Mouse (Mus musculus) liver, embryonic 12.5 days (tissue): ENCODE results near the gene Flii. TPM values are rescaled to one million over a fixed set of nuclear protein-coding genes. Genes with fewer than 3 reads are reported as not detected.
A peak's percentile ranks its signal among the peaks of the same experiment; 100 is the strongest.

Experiments used
- ATAC-seq: fragments of 200-750 bp; cut with Nextera tagmentation; 2 replicates; pipeline ENCODE4 v1.8.0; 2017; ENCODE audit warnings: moderate number of reproducible peaks, mild to moderate bottlenecking, moderate library complexity
- H3K27ac ChIP-seq: fragments of 300-500 bp; sonication (generic); 2 replicates; pipeline ENCODE4 v1.5.1; 2016; ENCODE audit warnings: mild to moderate bottlenecking
- H3K27me3 ChIP-seq: fragments of 300-500 bp; sonication (generic); replicated peaks from 2 replicates; pipeline ENCODE4 v1.6.1; 2016; ENCODE audit warnings: mild to moderate bottlenecking, moderate library complexity
- H3K36me3 ChIP-seq: fragments of 300-500 bp; sonication (generic); 2 replicates; pipeline ENCODE4 v1.6.1; 2016; ENCODE audit warnings: mild to moderate bottlenecking, moderate library complexity
- H3K4me1 ChIP-seq: fragments of 300-500 bp; sonication (generic); 2 replicates; pipeline ENCODE4 v1.6.1; 2016
- H3K4me2 ChIP-seq: fragments of 300-500 bp; sonication (generic); 2 replicates; pipeline ENCODE4 v1.6.1; 2016; ENCODE audit warnings: mild to moderate bottlenecking, moderate library complexity
- H3K4me3 ChIP-seq: fragments of 300-500 bp; sonication (generic); 2 replicates; pipeline ENCODE4 v1.5.1; 2016; ENCODE audit warnings: mild to moderate bottlenecking, moderate library complexity
- H3K9ac ChIP-seq: fragments of 300-500 bp; sonication (generic); 2 replicates; pipeline ENCODE4 v1.6.1; 2016; ENCODE audit warnings: mild to moderate bottlenecking, moderate library complexity
- H3K9me3 ChIP-seq: fragments of 300-500 bp; sonication (generic); replicated peaks from 2 replicates; pipeline ENCODE4 v1.6.1; 2016; ENCODE audit warnings: mild to moderate bottlenecking, moderate library complexity
- WGBS: fragments of 180-500 bp; shearing (Covaris S2); methylation state at CpG from one replicate; pipeline ENCODE4 v1.1.7; 2016; ENCODE audit not compliant: insufficient replicate concordance; 5-methylcytosine and 5-hydroxymethylcytosine counted together
- polyA plus RNA-seq: library from polyadenylated mRNA; unstranded; fragments of >200 nt; fragmentation: Nextera tagmentation; extraction: Ambion mirVana; gene quantifications from 2 replicates; pipeline ENCODE4 v1.2.1, GENCODE M21; 2016

The Flii gene
- polyA plus RNA-seq, 1 experiment from 2014 or later = 41.7 TPM

DNA sequence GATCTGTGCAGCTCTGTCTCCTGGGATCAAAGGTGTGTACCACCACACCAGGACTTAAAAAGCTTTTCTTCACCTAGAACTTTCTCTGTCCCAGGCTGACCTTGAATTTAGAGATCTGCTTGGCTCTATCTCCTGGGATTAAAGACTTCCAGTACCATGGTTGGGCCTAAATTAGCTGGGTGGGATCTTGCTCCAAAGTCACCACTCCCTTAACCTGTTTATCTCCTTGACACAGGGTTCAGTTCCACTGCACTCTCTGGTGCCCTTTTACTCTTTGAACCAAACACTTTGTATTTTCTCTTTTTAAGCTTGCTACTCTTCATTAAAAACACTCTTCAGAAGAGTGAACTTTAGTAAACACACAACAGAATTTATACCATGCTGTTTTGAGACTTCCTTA, 10.4 kb upstream of the Flii start:
- Histone ChIP-seq H3K4me2 (peak overlapping the region; percentile 14; the same call in 1 of the 2 replicates), H3K36me3 (peaks cover 44% of the 10 kb centered on the region), H3K9me3 (no peaks in the 10 kb centered on the region), H3K27me3 (no peaks in the 10 kb centered on the region), H3K9ac (no peak overlapping the region), H3K4me3 (no peak overlapping the region), H3K27ac (peak overlapping the region; percentile 13; the same call in 1 of the 2 replicates), H3K4me1 (peaks cover 15% of the 10 kb centered on the region)
- ATAC-seq = peak; percentile 58; the same call in 1 of the 2 replicates

DNA sequence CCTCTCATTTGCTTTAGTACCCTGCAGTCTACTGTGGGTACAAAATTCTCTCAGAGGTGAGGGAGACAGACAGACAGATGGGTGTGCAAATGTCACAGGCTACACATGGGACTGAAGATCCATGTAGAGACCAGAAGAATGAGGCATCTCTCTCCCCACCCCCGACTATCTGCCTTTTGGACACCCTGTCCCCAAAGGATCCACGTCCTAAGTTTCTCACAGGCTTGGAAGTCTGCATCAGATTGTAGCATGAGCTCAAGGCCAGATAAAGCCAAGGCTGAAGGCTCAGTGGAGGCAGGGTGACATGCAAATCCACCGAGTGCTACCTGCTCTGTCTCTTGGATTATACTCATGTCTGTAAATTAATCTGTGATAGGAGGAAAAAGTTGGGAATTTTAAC, 9.4 kb upstream of the Flii start:
- H3K27me3 ChIP-seq = no peaks in the 10 kb centered on the region
- no peak overlapping the region for H3K4me2 ChIP-seq
- peaks cover 15% of the 10 kb centered on the region for H3K4me1 ChIP-seq
- no peak overlapping the region for H3K27ac ChIP-seq
- WGBS = 61% methylated on average over 3 of the region's 3 CpGs
- H3K36me3 ChIP-seq = peaks cover 40% of the 10 kb centered on the region
- ATAC-seq = no peak
- H3K4me3 ChIP-seq = no peak overlapping the region
- H3K9ac ChIP-seq = no peak overlapping the region
- H3K9me3 ChIP-seq = no peaks in the 10 kb centered on the region

DNA sequence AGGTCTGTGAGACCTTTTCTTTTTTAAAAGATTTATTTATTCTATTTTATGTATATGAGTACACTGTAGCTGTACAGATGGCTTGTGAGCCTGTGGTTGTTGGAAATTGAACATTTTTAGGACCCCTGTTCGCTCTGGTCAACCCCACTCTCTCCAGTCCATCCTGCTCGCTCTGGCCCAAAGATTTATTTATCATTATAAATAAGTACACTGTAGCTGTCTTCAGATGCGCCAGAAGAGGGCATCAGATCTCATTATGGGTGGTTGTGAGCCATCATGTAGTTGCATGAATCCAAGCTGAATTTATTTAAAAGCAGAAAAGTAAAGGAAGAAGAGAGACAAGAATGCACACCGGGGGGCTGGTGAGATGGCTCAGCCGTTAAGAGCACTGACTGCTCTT, 8.1 kb upstream of the Flii start:
- no peak overlapping the region for H3K4me2 ChIP-seq
- ATAC-seq = no peak
- H3K27me3 ChIP-seq = no peaks in the 10 kb centered on the region
- 73% methylated on average over 5 of the region's 5 CpGs for WGBS
- peaks cover 15% of the 10 kb centered on the region for H3K4me1 ChIP-seq
- no peak overlapping the region for H3K9ac ChIP-seq
- H3K9me3 ChIP-seq = no peaks in the 10 kb centered on the region
- H3K27ac ChIP-seq = no peak overlapping the region
- no peak overlapping the region for H3K4me3 ChIP-seq
- H3K36me3 ChIP-seq = peaks cover 38% of the 10 kb centered on the region

DNA sequence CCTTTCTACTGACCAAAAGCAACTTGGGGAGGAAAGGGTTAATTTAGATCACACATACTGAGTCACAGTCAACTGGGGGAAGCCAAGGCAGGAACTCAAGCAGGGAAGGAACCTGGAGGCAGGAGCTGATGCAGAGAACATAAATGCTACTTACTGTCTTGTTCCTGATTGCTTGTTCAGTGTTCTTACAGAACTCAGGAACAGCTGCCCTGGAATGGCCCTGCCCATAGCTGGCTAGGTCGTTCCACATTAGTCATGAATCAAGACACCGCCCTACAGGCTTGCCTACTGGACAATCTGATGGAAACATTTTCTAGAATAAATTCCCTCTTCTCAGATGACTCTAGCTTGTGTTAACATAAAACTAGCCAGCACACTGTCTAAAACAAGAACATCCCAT, 7.1 kb upstream of the Flii start:
- Histone ChIP-seq H3K4me2 (no peak overlapping the region), H3K4me1 (peaks cover 22% of the 10 kb centered on the region), H3K9me3 (no peaks in the 10 kb centered on the region), H3K27ac (no peak overlapping the region), H3K27me3 (no peaks in the 10 kb centered on the region), H3K9ac (no peak overlapping the region), H3K36me3 (peaks cover 28% of the 10 kb centered on the region), H3K4me3 (no peak overlapping the region)
- no peak for ATAC-seq
- WGBS = 67% methylated on average over 2 of the region's 2 CpGs

DNA sequence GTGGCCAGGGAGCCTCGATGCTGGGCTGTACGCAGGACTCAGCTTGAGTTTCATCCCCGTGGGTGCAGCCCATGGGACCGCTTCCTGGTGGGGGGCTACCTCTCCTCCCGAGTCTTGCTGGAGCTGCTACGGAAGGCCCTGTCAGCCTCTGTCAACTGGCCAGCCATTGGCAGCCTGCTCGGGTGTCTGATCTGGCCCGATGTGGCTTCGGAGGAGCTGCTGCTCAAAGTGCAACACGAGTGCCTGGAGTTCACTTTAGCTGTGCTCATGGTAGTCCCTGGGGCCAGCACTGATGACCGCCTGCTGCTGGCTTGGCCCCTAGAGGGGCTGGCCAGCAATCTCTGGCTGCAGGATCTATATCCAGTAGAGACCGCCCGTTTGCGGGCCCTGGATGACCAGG, 4.2 kb upstream of the Flii start:
- peaks cover 33% of the 10 kb centered on the region for H3K4me1 ChIP-seq
- no peaks in the 10 kb centered on the region for H3K9me3 ChIP-seq
- H3K4me3 ChIP-seq = no peak overlapping the region
- H3K36me3 ChIP-seq = peaks cover 16% of the 10 kb centered on the region
- H3K27me3 ChIP-seq = no peaks in the 10 kb centered on the region
- WGBS = 86% methylated on average over 14 of the region's 14 CpGs
- no peak overlapping the region for H3K9ac ChIP-seq
- H3K4me2 ChIP-seq = no peak overlapping the region
- no peak overlapping the region for H3K27ac ChIP-seq
- no peak for ATAC-seq

DNA sequence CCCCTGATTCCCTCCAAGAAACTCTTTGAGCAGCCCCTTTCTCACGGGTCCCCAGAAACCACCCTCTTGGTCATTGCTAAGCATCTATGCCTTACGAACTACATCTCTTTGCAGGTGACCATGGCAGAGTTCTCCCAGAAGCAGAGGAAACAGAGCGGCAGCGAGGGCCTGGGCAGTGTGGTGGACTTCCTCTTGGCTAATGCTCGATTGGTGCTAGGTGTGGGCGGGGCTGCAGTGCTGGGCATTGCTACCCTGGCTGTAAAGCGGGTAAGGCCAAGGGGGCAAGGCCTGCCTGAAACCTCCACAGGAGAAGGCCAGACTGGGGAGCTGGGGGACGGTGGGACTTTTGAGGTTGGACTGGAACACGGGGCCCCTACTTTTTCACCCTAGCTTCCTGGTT, 3.1 kb upstream of the Flii start:
- Histone ChIP-seq H3K9ac (no peak overlapping the region), H3K4me3 (no peak overlapping the region), H3K9me3 (no peaks in the 10 kb centered on the region), H3K4me1 (peaks cover 37% of the 10 kb centered on the region), H3K27me3 (no peaks in the 10 kb centered on the region), H3K4me2 (no peak overlapping the region), H3K27ac (no peak overlapping the region), H3K36me3 (peaks cover 16% of the 10 kb centered on the region)
- WGBS = 76% methylated on average over 9 of the region's 9 CpGs
- no peak for ATAC-seq

DNA sequence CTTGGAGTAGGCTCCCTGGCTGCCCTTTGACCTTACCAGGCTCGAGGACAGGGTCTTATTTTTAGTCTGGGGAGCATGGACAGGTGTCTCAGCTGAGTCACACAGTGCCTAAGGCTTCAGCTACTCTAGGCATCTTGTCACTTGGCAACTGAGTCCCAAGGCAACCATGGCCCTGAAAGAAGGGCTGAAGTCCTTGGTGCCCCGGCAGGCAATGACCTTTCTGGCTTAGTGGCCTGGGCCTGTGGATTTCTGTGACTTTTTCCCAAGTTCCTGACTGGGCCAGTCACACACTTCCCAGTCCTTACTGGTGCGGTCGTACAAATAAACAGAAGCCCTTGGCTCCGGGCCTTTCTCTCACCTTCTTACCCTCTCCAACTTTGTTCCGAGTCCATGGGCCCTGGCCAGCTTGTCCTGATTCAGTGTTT, 2.2 kb upstream of the Flii start:
- H3K27ac ChIP-seq = peak overlapping the region; percentile 89; the same call in 1 of the 2 replicates
- H3K4me2 ChIP-seq = peak overlapping the region; percentile 83
- no peaks in the 10 kb centered on the region for H3K9me3 ChIP-seq
- peaks cover 24% of the 10 kb centered on the region for H3K36me3 ChIP-seq
- H3K4me1 ChIP-seq = peaks cover 37% of the 10 kb centered on the region
- WGBS = 72% methylated on average over 6 of the region's 6 CpGs
- no peak for ATAC-seq
- H3K9ac ChIP-seq = peak overlapping the region; percentile 65
- no peaks in the 10 kb centered on the region for H3K27me3 ChIP-seq
- H3K4me3 ChIP-seq = peak overlapping the region; percentile 88

DNA sequence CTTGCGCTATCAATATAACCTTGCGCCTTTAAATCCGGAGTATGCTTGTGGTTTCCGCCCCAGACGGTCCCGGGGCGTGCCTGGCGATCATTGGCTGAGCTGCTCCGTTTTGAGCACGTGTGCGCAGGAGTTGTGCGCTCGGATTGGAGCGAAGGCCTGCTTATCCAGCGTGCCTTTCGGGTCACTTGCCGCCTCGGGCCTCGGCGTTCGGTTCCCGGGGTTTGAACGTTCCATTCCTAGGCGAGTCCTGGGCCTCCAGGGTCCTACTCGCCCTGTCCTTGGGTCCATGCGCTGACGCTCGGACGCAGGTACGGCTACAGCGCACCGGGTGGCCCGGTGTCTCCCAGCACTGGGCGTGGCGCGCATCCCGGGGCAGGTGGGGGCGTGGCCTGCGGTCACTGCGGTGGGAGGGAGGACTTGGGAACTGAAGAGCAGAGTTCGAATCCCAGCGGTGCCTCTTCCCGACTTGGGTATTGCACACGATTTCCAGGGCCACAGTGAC, 1.2 kb upstream of the Flii start, which contains the start of gene Mief2:
Gene Mief2, plus strand, starts transcription at position 139 of the 502 bp plus-strand sequence.
- WGBS = under 1% methylated on average over 44 of the region's 44 CpGs
- H3K27me3 ChIP-seq = no peaks in the 10 kb centered on the region
- peak within 1 kb of the TSS; percentile 88 for H3K4me3 ChIP-seq
- H3K9ac ChIP-seq = peak within 1 kb of the TSS; percentile 87
- H3K27ac ChIP-seq = peak within 1 kb of the TSS; percentile 89
- peak; percentile 87 for ATAC-seq
- peaks cover 37% of the 10 kb centered on the region for H3K4me1 ChIP-seq
- no peaks in the 10 kb centered on the region for H3K9me3 ChIP-seq
- H3K36me3 ChIP-seq = peaks cover 33% of the 10 kb centered on the region
- H3K4me2 ChIP-seq = peak within 1 kb of the TSS; percentile 83

DNA sequence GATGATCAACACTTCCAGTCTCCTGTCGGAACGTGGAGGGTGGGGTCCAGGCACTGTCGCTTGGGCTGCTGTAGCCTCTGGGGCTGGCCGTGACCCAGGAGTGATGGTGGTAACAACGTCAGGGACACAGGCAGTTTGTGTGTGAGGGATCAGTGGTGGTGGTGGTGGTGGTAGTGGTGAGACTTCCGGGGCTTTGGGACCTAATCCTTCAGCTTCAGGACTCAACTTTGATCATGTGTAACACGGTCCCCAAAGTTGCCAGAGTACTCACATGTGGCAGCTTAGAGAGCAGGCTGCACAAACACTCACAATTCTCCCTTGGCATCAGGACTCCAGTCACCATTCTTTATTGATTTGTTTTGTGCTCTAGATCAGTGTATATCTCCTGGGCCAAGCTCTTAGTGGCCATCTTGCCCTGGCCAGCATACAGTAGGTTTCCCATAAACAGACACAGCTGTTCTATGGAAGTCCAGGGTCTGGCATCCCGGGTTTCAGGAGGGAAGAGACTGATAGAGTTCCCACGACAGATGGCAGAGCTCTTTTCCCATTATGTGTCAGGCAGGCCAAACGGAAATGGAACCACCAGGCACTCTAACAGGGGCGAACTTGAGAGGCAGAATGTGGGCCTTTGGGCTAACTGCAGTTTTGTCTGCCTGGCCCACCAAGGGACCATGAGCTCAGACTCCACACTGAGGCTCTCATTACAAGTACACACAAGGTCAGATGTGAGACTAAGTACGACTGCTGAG, 503 bp upstream of the Flii start:
- ATAC-seq = peak; percentile 1; the same call in 1 of the 2 replicates
- WGBS = 4% methylated on average over 12 of the region's 12 CpGs
- H3K4me3 ChIP-seq = peak overlapping the region; percentile 88

DNA sequence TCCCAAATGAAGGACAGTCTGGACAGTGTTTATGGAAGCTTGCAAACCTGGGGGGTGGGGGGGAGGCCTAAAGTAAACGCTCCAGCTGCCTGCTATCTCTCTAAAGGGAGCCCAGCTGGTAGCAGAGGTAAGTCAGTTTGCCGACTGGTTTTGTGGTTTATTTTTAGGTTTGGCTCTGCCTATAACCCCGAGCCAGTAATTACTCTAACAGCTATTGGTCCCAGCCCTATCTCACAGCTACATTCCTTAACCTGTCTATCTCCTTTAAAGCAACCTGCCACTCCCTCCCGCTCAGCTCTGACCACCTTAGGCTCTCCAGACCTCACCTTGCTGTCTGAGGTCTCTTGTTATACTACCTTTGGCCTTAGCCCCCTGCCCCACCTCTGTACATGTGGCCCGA, 7.8 kb downstream of the Flii start:
- H3K4me3 ChIP-seq = no peak overlapping the region
- peaks cover 11% of the 10 kb centered on the region for H3K4me1 ChIP-seq
- H3K27me3 ChIP-seq = no peaks in the 10 kb centered on the region
- peaks cover 99% of the 10 kb centered on the region for H3K36me3 ChIP-seq
- H3K4me2 ChIP-seq = no peak overlapping the region
- WGBS = 41% methylated on average over 5 of the region's 5 CpGs
- no peaks in the 10 kb centered on the region for H3K9me3 ChIP-seq
- 0 out of 2 replicates have a peak, but pooled peaks have one; percentile 22 for ATAC-seq
- H3K9ac ChIP-seq = no peak overlapping the region
- no peak overlapping the region for H3K27ac ChIP-seq

More for the DNA sequence above, 503 bp upstream of the Flii start:
- Histone ChIP-seq H3K9me3 (no peaks in the 10 kb centered on the region), H3K36me3 (peaks cover 40% of the 10 kb centered on the region), H3K9ac (peak overlapping the region; percentile 87), H3K4me2 (peak overlapping the region; percentile 83), H3K27me3 (no peaks in the 10 kb centered on the region), H3K27ac (peak overlapping the region; percentile 89), H3K4me1 (peaks cover 37% of the 10 kb centered on the region)

DNA sequence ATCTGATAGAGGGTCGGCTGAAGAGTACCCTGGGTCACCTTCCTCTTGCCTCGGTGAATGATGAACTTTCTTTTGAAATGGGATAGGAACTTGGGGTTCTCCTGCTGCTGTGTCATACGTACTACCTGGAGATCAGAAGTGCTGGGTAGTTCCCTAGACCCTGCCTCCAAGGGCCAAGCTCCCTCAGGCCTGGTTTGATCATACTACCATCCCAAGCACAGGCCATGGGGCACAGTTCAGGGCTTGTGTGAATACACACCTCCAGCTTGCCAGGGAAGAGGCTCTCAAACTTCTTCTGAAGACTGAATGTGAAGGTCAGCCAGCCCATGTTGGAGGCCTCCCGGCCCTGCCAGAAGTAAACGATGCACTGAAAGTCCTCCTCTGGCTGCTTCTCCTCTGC, 11.2 kb downstream of the Flii start:
- H3K27ac ChIP-seq = no peak overlapping the region
- ATAC-seq = no peak

DNA sequence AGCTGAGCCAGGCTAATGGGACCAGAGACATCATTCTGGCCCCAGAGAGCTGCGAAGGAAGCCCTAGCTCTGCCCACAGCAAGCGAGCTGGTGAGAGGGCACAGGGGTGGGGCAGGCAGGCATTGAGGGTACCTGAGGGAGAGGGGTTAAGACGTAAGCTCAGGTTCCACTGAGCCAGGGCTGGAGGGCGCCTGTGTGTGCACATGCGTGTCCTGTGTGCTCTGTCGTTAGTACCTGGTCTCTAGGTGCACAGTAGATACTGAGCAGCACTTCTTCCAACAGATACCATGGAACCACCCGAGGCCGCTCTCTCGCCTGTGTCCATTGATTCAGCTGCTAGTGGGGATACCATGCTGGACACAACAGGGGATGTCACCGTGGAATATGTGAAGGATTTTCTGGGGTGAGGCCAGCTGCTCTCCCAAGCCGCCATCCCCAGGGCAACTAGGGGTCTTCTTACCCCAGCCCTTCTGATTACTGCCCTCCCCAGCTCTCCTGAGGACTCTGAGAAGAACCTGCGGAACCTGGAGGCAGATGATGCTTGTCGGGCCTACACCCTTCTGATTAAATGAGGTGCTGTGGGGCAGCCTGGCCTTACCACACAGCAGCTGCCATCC, 14.3 kb downstream of the Flii start:
- Histone ChIP-seq H3K4me2 (no peak overlapping the region), H3K9ac (no peak overlapping the region), H3K36me3 (peaks cover 99% of the 10 kb centered on the region), H3K4me3 (no peak overlapping the region), H3K27ac (no peak overlapping the region), H3K27me3 (no peaks in the 10 kb centered on the region), H3K4me1 (no peaks in the 10 kb centered on the region), H3K9me3 (no peaks in the 10 kb centered on the region)
- 87% methylated on average over 13 of the region's 13 CpGs for WGBS
- ATAC-seq = no peak

More for the DNA sequence above, 11.2 kb downstream of the Flii start:
- Histone ChIP-seq H3K36me3 (peaks cover 99% of the 10 kb centered on the region), H3K27me3 (no peaks in the 10 kb centered on the region), H3K9ac (no peak overlapping the region), H3K4me1 (peaks cover 11% of the 10 kb centered on the region), H3K4me2 (no peak overlapping the region), H3K9me3 (no peaks in the 10 kb centered on the region), H3K4me3 (no peak overlapping the region)
- 86% methylated on average over 5 of the region's 5 CpGs for WGBS
